Mouse (Mus musculus) lung, embryonic 15.5 days (tissue): Measurements from ENCODE around the gene Spaca7. TPM values are rescaled to one million over a fixed set of nuclear protein-coding genes. Genes with fewer than 3 reads are reported as not detected.

ENCODE experiments used
- ATAC-seq: fragments of 200-750 bp; cut with Nextera tagmentation; 2 replicates; pipeline ENCODE4 v1.8.0; 2017; ENCODE audit warnings: moderate number of reproducible peaks, borderline replicate concordance; ENCODE audit not compliant: low FRiP score, low TSS enrichment; ENCODE audit errors: extremely low read depth
- H3K27ac ChIP-seq: fragments of 300-500 bp; sonication (generic); 2 replicates; pipeline ENCODE4 v1.5.1; 2015; ENCODE audit warnings: moderate library complexity, mild to moderate bottlenecking, inconsistent platforms
- H3K27me3 ChIP-seq: fragments of 300-500 bp; sonication (generic); 2 replicates; pipeline ENCODE4 v1.6.1; 2015; ENCODE audit warnings: inconsistent platforms
- H3K36me3 ChIP-seq: fragments of 300-500 bp; sonication (generic); 2 replicates; pipeline ENCODE4 v1.6.1; 2015; ENCODE audit warnings: inconsistent platforms
- H3K4me1 ChIP-seq: fragments of 300-500 bp; sonication (generic); 2 replicates; pipeline ENCODE4 v1.6.1; 2015; ENCODE audit warnings: inconsistent platforms
- H3K4me2 ChIP-seq: fragments of 300-500 bp; sonication (generic); 2 replicates; pipeline ENCODE4 v1.6.1; 2015; ENCODE audit warnings: inconsistent platforms, mild to moderate bottlenecking, moderate library complexity
- H3K4me3 ChIP-seq: fragments of 300-500 bp; sonication (generic); 2 replicates; pipeline ENCODE4 v1.5.1; 2015; ENCODE audit warnings: mild to moderate bottlenecking, inconsistent platforms
- H3K9ac ChIP-seq: fragments of 300-500 bp; sonication (generic); 2 replicates; pipeline ENCODE4 v1.6.1; 2015; ENCODE audit warnings: inconsistent platforms
- H3K9me3 ChIP-seq: fragments of 300-500 bp; sonication (generic); 2 replicates; pipeline ENCODE4 v1.6.1; 2016; ENCODE audit warnings: inconsistent platforms
- WGBS: fragments of 180-500 bp; shearing (Covaris S2); methylation state at CpG from one replicate; pipeline ENCODE4 v1.1.7; 2015; 5-methylcytosine and 5-hydroxymethylcytosine counted together
- polyA plus RNA-seq: library from polyadenylated mRNA; unstranded; fragments of >200 nt; fragmentation: Nextera tagmentation; extraction: Ambion mirVana; gene quantifications from 2 replicates; pipeline ENCODE4 v1.2.1, GENCODE M21; 2015

Spaca7 gene
- not detected in 2 replicates for polyA plus RNA-seq

DNA sequence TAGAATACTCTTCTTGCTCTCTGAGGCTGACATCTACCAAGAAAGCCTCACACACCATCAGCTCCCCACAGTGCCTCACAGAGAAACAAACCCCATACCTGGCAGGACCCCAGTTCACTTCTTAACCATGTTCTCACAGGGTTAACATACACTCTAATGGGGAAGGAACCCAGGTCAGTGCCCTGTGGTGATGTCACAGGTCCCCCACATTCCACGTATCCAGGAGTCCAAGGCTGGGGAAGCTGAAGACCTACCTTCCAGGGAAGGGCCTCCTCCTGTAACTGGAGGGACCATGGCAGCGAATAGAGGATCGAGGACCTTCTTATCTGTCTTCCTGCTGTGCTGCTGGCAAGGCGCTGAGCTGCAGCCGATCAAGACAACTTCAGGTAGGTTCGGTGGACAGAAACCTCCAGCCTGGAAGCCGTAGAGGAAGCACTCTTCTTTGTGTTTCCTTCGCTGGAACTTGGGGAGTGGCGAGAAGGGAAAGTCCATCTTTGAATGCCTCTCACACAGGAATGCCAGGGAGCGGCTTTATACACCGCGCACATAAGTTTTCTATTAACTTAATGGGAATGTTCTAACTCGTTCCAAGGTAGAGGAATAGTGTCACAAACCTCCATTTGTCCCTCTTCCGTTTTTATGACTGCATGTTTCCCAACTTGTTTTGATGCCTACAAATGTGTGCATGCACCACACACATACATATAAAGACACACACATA is at the start of gene Spaca7:
Gene Spaca7, plus strand, starts transcription at position 216 of the 721 bp plus-strand sequence.
- Histone ChIP-seq H3K4me3 (no peak within 1 kb of the TSS), H3K9me3 (no peaks in the 10 kb centered on the region), H3K36me3 (no peaks in the 10 kb centered on the region), H3K4me2 (no peak within 1 kb of the TSS), H3K27ac (no peak within 1 kb of the TSS), H3K27me3 (no peaks in the 10 kb centered on the region; the same call in 1 of the 2 replicates), H3K9ac (no peak within 1 kb of the TSS), H3K4me1 (no peaks in the 10 kb centered on the region)
- 53% methylated on average over 14 of the region's 14 CpGs for WGBS
- no peak for ATAC-seq

DNA sequence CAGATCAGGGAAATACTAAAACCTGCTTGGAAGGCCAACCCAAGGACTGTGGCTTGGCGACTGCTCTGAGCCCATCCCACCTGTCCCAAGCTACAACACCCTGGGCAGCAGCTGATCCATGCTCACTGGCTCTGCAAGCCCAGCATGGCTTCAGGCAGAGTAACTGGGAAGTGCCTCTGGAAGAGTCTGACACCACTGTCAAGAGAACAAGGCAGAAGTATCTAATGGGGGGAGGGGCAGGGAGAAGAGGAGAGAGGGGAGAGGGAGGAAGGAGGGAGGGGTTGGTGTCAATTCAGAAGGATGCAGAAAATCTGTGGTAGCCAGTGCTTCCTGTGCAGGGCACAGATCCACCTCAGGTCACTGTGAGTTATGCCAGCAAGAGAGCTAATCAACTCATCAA is 48.5 kb upstream of the Spaca7 start:
- 16% methylated on average over 1 of the region's 1 CpGs for WGBS
- Histone ChIP-seq H3K9me3 (no peaks in the 10 kb centered on the region), H3K36me3 (no peaks in the 10 kb centered on the region), H3K27me3 (no peaks in the 10 kb centered on the region; the same call in 1 of the 2 replicates), H3K4me3 (no peak overlapping the region), H3K4me1 (no peaks in the 10 kb centered on the region), H3K9ac (no peak overlapping the region), H3K4me2 (no peak overlapping the region), H3K27ac (no peak overlapping the region)
- ATAC-seq, result no peak

DNA sequence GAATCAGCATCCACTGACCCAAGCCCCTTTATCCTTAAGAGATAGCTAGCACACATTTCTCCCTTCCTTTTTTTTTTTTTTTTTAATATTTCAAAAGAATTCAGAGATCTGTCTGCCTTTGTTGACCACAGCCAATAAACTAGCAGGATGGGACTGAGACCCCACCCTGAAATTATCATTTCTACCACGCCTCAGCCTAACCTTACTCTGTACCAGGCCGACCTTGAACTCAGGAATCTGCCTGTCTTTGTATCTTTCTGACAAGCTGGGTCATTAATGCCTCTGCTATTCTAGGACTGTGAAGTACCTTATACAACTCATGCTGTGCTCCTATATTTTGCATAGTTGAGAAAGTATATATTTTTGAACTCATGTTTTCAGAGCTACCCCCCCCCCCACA is 44.2 kb upstream of the Spaca7 start:
- WGBS, result 56% methylated on average over 2 of the region's 2 CpGs
- no peak overlapping the region for H3K9ac ChIP-seq
- no peaks in the 10 kb centered on the region for H3K9me3 ChIP-seq
- H3K4me2 ChIP-seq, result no peak overlapping the region
- H3K4me1 ChIP-seq, result no peaks in the 10 kb centered on the region
- no peaks in the 10 kb centered on the region for H3K27me3 ChIP-seq
- no peak overlapping the region for H3K27ac ChIP-seq
- ATAC-seq, result no peak
- no peaks in the 10 kb centered on the region for H3K36me3 ChIP-seq
- no peak overlapping the region for H3K4me3 ChIP-seq

DNA sequence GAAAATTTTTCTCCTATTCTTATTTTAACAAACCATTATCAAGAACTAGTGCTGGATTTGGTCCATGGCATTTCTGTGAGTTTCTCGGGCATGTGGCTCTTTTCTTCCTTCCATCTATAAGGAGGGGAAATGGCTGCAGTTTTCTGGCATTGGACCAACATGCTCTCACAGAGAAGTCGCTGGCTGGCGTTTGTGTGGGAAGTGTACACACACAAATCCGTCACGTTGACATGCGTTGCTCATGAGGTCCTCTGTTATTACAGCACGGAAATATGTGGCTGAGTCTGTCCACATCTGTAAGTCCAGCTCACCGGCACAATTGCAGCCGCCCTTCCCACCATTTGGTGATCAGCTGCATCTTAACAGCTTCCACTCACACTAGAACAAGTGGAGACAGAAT is 37.2 kb upstream of the Spaca7 start:
- ATAC-seq, result no peak
- Histone ChIP-seq H3K4me3 (no peak overlapping the region), H3K4me2 (peak overlapping the region; percentile 3; the same call in 1 of the 2 replicates), H3K36me3 (no peaks in the 10 kb centered on the region), H3K9me3 (no peaks in the 10 kb centered on the region), H3K27ac (no peak overlapping the region), H3K27me3 (no peaks in the 10 kb centered on the region), H3K9ac (no peak overlapping the region), H3K4me1 (peaks cover 6% of the 10 kb centered on the region; the same call in 1 of the 2 replicates)
- WGBS, result 18% methylated on average over 9 of the region's 9 CpGs

DNA sequence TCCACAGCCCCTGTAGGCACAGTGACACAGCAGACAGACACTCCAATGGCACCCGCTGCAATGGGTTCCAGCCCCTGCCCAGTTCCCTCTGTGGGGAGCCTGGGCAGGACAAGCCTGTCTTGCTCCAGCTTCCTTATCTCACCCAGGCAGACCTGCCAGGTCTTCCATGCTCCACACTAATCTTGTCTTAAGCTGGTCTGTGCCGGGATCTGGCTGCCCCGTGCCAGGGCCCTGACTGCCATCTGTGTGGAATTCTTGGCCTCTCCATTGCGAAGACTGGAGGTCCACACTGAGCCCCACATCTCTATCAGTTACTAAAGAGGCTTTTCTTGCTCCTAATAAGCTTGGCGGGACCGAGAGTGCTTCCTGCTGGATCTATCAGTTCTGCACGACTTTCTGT is 36.5 kb upstream of the Spaca7 start:
- H3K36me3 ChIP-seq, result no peaks in the 10 kb centered on the region
- H3K9me3 ChIP-seq, result no peaks in the 10 kb centered on the region
- peaks cover 6% of the 10 kb centered on the region; the same call in 1 of the 2 replicates for H3K4me1 ChIP-seq
- H3K4me2 ChIP-seq, result no peak overlapping the region
- no peaks in the 10 kb centered on the region for H3K27me3 ChIP-seq
- 78% methylated on average over 7 of the region's 7 CpGs for WGBS
- no peak overlapping the region for H3K4me3 ChIP-seq
- ATAC-seq, result no peak
- no peak overlapping the region for H3K27ac ChIP-seq
- no peak overlapping the region for H3K9ac ChIP-seq

DNA sequence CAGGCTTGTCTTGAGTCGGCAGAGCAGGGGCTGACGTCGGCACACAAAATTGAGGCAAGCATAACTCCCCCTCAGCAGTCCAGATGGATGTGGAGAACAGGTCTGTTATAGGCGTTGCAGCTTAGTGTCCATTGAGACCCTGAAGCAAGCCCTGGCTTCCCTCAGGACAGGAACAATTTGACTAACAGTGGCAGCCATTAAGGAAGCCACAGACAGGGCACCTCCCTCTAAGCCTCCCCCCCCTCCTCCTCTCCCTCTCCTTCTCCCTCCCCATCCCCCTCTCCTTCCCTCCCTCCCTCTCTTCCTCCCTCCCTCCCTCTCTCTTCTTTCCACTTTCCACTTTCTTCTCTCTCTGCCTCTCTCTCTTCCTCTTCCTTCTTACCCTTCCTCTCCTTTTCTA is 27.6 kb upstream of the Spaca7 start:
- H3K4me3 ChIP-seq, result no peak overlapping the region
- no peaks in the 10 kb centered on the region for H3K36me3 ChIP-seq
- peaks cover 12% of the 10 kb centered on the region for H3K27me3 ChIP-seq
- 54% methylated on average over 4 of the region's 4 CpGs for WGBS
- no peak overlapping the region for H3K9ac ChIP-seq
- no peak for ATAC-seq
- no peak overlapping the region for H3K4me2 ChIP-seq
- no peaks in the 10 kb centered on the region for H3K9me3 ChIP-seq
- H3K27ac ChIP-seq, result no peak overlapping the region
- H3K4me1 ChIP-seq, result no peaks in the 10 kb centered on the region

DNA sequence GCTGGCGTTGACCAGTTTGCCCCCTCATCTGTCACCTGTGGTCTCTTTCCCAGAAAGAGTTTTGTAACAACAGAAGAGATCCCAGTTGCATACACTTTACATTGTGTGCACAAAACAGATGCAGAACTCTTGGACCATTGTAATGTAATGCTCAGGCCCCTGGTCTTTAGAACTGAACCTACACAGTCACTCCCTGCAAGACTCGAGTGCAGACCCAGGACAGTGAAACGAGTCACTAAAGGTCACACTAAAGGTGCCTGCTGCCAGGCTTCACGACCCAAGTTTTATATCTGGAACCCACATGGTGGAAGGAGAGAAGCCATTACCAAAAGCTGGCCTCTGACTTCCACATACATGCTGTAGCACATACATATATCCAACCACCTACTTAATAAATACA is 27.2 kb upstream of the Spaca7 start:
- Histone ChIP-seq H3K27me3 (peaks cover 12% of the 10 kb centered on the region), H3K9me3 (no peaks in the 10 kb centered on the region), H3K9ac (no peak overlapping the region), H3K4me2 (no peak overlapping the region), H3K4me1 (no peaks in the 10 kb centered on the region), H3K4me3 (no peak overlapping the region), H3K36me3 (no peaks in the 10 kb centered on the region), H3K27ac (no peak overlapping the region)
- WGBS, result 61% methylated on average over 4 of the region's 4 CpGs
- no peak for ATAC-seq

DNA sequence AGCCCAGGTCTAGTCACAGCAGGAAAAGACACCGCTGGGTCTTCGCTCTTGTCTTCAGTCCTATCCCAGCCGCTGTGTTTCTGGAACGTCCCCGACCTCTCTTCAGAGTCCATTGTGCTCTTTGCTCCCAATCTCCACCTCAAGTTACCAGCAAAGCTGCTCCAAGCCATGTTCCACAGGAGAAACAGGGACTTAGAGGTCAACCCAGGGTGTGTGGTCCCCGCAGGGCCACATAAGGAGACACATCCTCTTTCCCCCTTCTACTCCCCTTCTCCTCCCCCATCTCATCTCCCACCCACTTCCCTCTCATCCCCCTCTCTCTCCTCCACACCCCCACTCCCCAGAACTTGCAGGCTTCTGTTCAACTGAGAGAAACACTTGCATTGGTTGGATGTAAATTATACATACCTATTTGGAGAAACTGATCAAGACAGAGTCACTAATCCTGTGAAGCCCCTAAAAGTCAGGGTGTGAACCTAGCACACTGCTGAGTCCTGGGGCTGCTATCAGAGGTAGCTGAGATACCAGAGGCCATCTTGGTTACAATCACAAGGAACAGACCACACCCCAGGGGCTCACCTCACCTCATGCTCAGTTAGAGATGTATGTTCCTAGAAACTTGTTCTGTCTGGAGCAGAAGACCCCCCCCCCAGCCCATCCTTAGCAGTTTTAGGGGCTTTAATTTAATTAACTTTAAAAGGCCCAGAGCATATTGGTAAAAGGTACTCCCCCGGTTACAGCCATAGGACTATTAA is 25.2 kb upstream of the Spaca7 start:
- WGBS, result 70% methylated on average over 7 of the region's 7 CpGs
- Histone ChIP-seq H3K4me2 (no peak overlapping the region), H3K4me1 (no peaks in the 10 kb centered on the region), H3K36me3 (no peaks in the 10 kb centered on the region), H3K4me3 (no peak overlapping the region), H3K27ac (no peak overlapping the region), H3K9ac (no peak overlapping the region), H3K9me3 (no peaks in the 10 kb centered on the region), H3K27me3 (peaks cover 12% of the 10 kb centered on the region)
- ATAC-seq, result no peak

DNA sequence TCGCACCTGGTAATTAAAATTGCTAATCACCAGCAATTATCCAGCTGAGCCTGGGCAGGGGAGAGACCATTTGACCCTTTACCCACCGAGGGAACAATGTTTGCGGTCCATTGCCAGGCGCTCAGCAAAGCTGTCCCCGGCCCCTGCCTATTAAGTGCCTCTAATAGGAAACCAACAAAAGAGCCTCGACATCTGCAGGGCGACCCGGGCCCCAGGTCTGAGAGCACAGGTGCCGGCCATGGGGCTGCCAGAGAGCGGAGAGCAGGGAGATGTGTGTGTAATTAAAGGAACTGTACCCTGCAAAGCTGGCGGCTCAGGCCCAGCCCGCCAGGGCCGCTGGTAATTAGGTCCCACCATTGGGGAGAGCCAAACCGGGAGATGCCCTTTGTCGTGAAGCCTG is 24.6 kb upstream of the Spaca7 start:
- Histone ChIP-seq H3K4me2 (no peak overlapping the region), H3K9me3 (no peaks in the 10 kb centered on the region), H3K4me1 (no peaks in the 10 kb centered on the region), H3K9ac (no peak overlapping the region), H3K27ac (no peak overlapping the region), H3K4me3 (no peak overlapping the region), H3K36me3 (no peaks in the 10 kb centered on the region), H3K27me3 (peaks cover 16% of the 10 kb centered on the region)
- 16% methylated on average over 15 of the region's 15 CpGs for WGBS
- ATAC-seq, result no peak

DNA sequence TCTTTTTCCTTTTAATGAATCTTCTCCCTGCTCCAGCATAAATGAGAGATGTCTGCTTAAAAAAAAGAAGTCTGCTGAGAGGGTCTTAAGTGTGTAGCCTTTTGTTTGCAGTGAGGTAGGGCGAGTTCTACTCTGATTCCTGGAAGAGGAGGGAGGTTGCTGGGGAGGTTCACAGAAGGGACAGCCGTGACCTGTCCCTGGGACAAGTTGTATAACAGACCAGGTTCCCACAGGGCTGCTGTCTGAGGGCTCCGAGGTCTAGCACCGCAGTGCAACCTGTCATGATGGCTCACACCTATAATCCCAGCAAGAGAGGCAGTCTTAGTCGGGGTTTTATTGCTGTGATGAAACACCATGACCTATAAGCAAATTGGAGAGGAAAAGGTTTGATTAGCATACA is 24.1 kb upstream of the Spaca7 start:
- Histone ChIP-seq H3K4me1 (no peaks in the 10 kb centered on the region), H3K27me3 (peaks cover 18% of the 10 kb centered on the region), H3K27ac (no peak overlapping the region), H3K4me3 (no peak overlapping the region), H3K9ac (no peak overlapping the region), H3K9me3 (no peaks in the 10 kb centered on the region), H3K4me2 (no peak overlapping the region), H3K36me3 (no peaks in the 10 kb centered on the region)
- 37% methylated on average over 5 of the region's 5 CpGs for WGBS
- ATAC-seq, result no peak

DNA sequence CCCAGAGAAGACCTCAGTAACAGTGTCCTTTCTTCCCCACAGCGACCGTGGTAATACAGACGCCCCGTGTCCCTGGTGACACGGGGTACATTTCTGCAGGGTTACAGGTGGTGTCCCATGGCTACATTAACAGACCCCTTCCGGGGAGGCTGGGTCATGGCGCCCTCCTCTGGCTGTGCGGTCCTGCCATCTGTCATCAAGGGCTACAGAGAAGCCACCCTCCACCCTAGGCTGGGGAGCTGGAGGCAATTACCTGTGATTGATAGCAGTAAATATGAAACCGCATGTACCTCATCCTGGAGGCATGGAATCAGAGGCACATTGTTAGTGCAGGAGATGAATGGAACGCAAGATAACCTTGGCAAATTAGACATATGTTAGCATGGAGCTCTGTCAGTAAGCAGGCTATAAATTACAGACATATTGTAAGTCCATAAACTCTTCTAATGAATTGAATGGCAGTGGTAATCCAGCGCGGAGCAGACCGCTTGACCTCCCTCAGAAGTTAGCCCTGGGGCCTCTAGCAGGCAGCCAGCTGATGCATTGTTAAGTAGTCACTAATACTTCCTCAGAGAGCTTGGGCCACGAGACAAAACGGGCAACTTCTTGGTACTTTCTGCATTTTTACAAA is 17.2 kb upstream of the Spaca7 start:
- no peak overlapping the region for H3K9ac ChIP-seq
- H3K9me3 ChIP-seq, result no peaks in the 10 kb centered on the region
- no peaks in the 10 kb centered on the region for H3K36me3 ChIP-seq
- H3K4me1 ChIP-seq, result no peaks in the 10 kb centered on the region
- no peak overlapping the region for H3K4me3 ChIP-seq
- peaks cover 10% of the 10 kb centered on the region; the same call in 1 of the 2 replicates for H3K27me3 ChIP-seq
- WGBS, result 52% methylated on average over 15 of the region's 15 CpGs
- ATAC-seq, result no peak
- no peak overlapping the region for H3K4me2 ChIP-seq
- H3K27ac ChIP-seq, result no peak overlapping the region

DNA sequence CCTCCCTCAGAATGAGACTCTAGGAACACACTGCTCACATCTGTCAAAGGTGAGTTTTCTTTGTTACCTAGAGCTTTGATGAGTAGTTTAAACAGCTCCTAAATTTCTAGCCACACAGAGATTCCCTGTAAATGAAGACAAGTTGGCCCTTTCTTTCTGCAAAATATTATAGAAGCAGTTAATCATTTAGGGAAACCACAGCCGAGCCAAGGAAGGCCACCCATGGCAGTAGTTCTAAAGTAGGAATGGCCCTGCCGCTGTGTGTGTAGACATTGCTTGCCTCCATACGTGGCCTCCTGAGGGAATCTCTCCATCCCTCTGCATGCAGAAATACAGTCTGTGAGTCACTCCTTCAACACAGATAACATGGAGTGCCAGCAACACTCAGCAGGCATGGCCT is 14.0 kb upstream of the Spaca7 start:
- ATAC-seq, result no peak
- WGBS, result 69% methylated on average over 3 of the region's 3 CpGs
- Histone ChIP-seq H3K36me3 (no peaks in the 10 kb centered on the region), H3K4me3 (no peak overlapping the region), H3K4me1 (no peaks in the 10 kb centered on the region), H3K9ac (no peak overlapping the region), H3K4me2 (no peak overlapping the region), H3K27me3 (peaks cover 31% of the 10 kb centered on the region), H3K27ac (no peak overlapping the region), H3K9me3 (no peaks in the 10 kb centered on the region)
